Mouse (Mus musculus): ENCODE results near the gene Gm8271.
"Not testable (repeated sequence)": the region's sequence is repeated elsewhere in the genome, so short reads cannot be mapped to it uniquely, and the experiment has no call there.

Gene Gm8271

DNA sequence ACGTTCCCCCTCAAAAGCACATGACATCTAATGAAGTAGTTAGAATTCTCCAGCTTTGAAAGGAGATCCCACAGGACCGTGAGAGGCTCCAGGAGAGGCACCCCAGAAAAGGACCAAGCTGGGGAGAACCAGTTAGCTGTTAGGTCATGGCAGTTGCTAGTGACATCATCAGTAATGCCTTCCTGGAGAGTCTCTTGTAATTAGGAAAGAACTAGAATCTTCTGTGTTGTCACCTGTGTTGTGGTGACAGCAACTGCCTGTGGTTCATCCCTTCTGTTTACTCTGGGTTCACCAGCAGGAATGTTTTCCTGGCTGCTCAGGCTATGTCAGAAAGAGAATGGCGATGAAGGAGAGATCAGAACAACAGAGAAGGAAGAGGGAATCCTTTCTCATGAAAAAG lies at the start of gene Gm8271:
Gene Gm8271, plus strand, starts transcription at position 301 of the 400 bp plus-strand sequence.
- DNase-seq (ENCODE audit: low spot score in 2 of 2), result not testable (repeated sequence)

DNA sequence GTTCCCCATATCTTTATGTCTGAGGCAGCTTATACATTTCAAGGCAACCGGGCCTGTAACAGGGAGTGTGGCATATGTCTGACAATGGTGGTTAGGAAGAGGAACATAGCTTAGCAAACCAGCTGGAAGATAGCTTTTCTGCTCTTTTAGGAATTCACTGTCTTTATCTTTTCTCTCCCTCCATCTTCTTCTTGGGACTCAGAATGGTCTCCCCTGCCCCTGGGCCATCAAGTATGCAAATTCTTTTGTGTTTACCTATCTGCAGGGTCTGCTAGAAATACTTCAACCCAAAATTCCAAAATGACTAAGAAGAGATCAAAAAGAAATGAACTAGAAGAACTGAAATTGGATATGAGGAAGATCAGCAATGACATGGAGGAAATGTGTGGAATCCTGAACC lies 21.4 kb upstream of the Gm8271 start, which contains the start of gene Gm3317:
Gene Gm3317, plus strand, starts transcription at position 301 of the 400 bp plus-strand sequence.
- DNase-seq (ENCODE audit: low spot score in 2 of 2), result not testable (repeated sequence)

Measured in urinary bladder, postnatal 36 days (tissue).